Mouse (Mus musculus) embryo, embryonic 11 days (tissue): ENCODE results near the gene Gm15107.
"Not testable (repeated sequence)": the region's sequence is repeated elsewhere in the genome, so short reads cannot be mapped to it uniquely, and the experiment has no call there.

Source experiments
- DNase-seq: peaks from one replicate; pipeline ENCODE4 v3.0.0-alpha.2; 2015

Gene Gm15107

GRCm38 (mm10) chrX:148180424-148180823 lies at the start of gene Gm15107:
Gene Gm15107 (plus strand): TSS chrX:148180724.
- not testable (repeated sequence) for DNase-seq
